9 mouse cellular contexts compared by ENCODE assay signal in genomic region chr19:8518273-8518672, GRCm38 (mm10).
DNase-seq lines count a peak whose midpoint lies in the region.
"Had no signal": no experiment of that assay in that cellular context is flagged by ENCODE, and none has a peak within 500 bp of the region (broad histone marks: within the 10 kb centered on the region; RNA-seq: fewer than 3 reads in every experiment).

No protein-coding gene starts in this region.

- H3K36me3 ChIP-seq in erythroblast, embryonic 14.5 days (ENCODE audit: control insufficient read depth), result peaks cover 8% of the 10 kb centered on the region
- H3K36me3 ChIP-seq: neural tube, embryonic 12.5 days had no signal

- H3K27me3 ChIP-seq in erythroblast, embryonic 14.5 days (ENCODE audit: control insufficient read depth), result no peaks in the 10 kb centered on the region
- H3K27me3 ChIP-seq: neural tube, embryonic 12.5 days had no signal

- H3K4me1 ChIP-seq in erythroblast, embryonic 14.5 days (ENCODE audit: control insufficient read depth), result peaks cover 4% of the 10 kb centered on the region
- H3K4me1 ChIP-seq: neural tube, embryonic 12.5 days had no signal

- DNase-seq in urinary bladder, postnatal 36 days (ENCODE audit: low spot score in 2 of 2), result peak; percentile 7 to 8
- no peak for DNase-seq in urinary bladder, postnatal 4 days (ENCODE audit: low spot score in 2 of 2)
- peak; percentile 14 for DNase-seq in kidney, postnatal 14 days
- DNase-seq in monocyte, adult 2 months (ENCODE audit: low read depth in 1 of 2, low spot score in 2 of 2), result peak; percentile 63
- DNase-seq in yolk sac, embryonic 10.5 days (ENCODE audit: low spot score), result peak; percentile 29
- DNase-seq in cerebellum, adult 18-20 months, result no peak
- DNase-seq in gastrocnemius, postnatal 36 days, result no peak

- intact Hi-C loops in gastrocnemius, postnatal 36 days (cut with DNase I), result no loop called here

- H3K4me3 ChIP-seq in erythroblast, embryonic 14.5 days (replicated peaks), result peak overlapping the region; percentile 74
- H3K4me3 ChIP-seq: neural tube, embryonic 12.5 days had no signal

- no peaks in the 10 kb centered on the region for H3K9me3 ChIP-seq in erythroblast, embryonic 14.5 days (ENCODE audit: control insufficient read depth, low read length)
- H3K9me3 ChIP-seq: neural tube, embryonic 12.5 days had no signal

Comparison
In these comparisons a context has a peak if more than half of its experiments do, and no peak if none do; other contexts are left out.
1. DNase-seq: peak in urinary bladder, postnatal 36 days (2 of 2), kidney, postnatal 14 days (single experiment), monocyte, adult 2 months (2 of 2) and yolk sac, embryonic 10.5 days (single experiment); none in urinary bladder, postnatal 4 days (0 of 2), cerebellum, adult 18-20 months (0 of 2) and gastrocnemius, postnatal 36 days (0 of 2).